Comparison of ENCODE assay signal across 10 mouse cellular contexts in the genomic region with DNA sequence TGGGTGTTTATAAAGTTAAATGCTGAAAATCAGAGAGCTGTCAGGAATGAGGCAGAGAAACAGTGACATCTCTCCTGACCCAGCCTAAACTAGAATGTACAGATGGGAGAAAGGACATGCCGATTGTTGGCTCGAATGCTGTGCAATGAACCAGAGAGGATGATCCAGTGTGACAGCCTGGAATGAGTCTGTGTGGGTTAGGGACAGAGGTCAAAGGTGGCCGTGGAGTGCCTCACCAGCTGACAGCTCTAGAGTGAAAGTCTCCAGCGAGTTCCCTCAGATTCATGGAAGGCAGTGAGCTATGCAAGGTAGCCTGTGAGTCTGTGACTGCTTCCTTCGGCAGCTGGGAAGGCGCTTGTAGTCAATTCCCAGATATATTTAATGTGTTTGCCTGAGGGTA.
DNase-seq lines count a peak whose midpoint lies in the region; ATAC-seq lines count a peak whose summit lies in the region.
"Had no signal": no experiment of that assay in that cellular context is flagged by ENCODE, and none has a peak within 500 bp of the region (broad histone marks: within the 10 kb centered on the region; RNA-seq: fewer than 3 reads in every experiment).

No protein-coding gene starts in this region.

- H3K27me3 ChIP-seq in midbrain, embryonic 14.5 days (ENCODE audit: control insufficient read depth, insufficient read depth, low read length), result no peaks in the 10 kb centered on the region
- H3K27me3 ChIP-seq: neural tube, embryonic 12.5 days had no signal

- intact Hi-C loops in gastrocnemius, postnatal 14 days (cut with DNase I; ENCODE audit: low total_unique reads), result no loop called here

- peak; percentile 13 to 22 for DNase-seq in cerebellum, adult 18-20 months
- DNase-seq in embryo, embryonic 10 days (ENCODE audit: low spot score), result peak; percentile 81
- peak; percentile 4 for DNase-seq in kidney, adult 18-20 months
- peak; percentile 39 for DNase-seq in midbrain, embryonic 14.5 days
- DNase-seq in spleen, postnatal 36 days (ENCODE audit: low spot score in 2 of 2), result no peak
- DNase-seq in gastrocnemius, postnatal 14 days, result no peak
- DNase-seq: lung, embryonic 14.5 days; thymus, postnatal 4 days had no signal

- WGBS in midbrain, embryonic 14.5 days, result 4% methylated on average over 6 of the region's 6 CpGs

- no peak overlapping the region for H3K27ac ChIP-seq in midbrain, embryonic 14.5 days (replicated peaks; ENCODE audit: low read depth, low read length)
- H3K27ac ChIP-seq: neural tube, embryonic 12.5 days had no signal

- no peak overlapping the region for H3K4me3 ChIP-seq in midbrain, embryonic 14.5 days (replicated peaks; ENCODE audit: low read depth, low read length)
- H3K4me3 ChIP-seq: neural tube, embryonic 12.5 days had no signal

- no peaks in the 10 kb centered on the region for H3K4me1 ChIP-seq in midbrain, embryonic 14.5 days (ENCODE audit: control insufficient read depth, insufficient read depth, low read length)
- H3K4me1 ChIP-seq: neural tube, embryonic 12.5 days had no signal

- H3K4me2 ChIP-seq in midbrain, embryonic 14.5 days (ENCODE audit: low read length), result no peak overlapping the region
- H3K4me2 ChIP-seq: lung, embryonic 14.5 days; neural tube, embryonic 12.5 days had no signal

- no peak for ATAC-seq in midbrain, embryonic 14.5 days (ENCODE audit: low FRiP score, low TSS enrichment)
- ATAC-seq in megakaryocyte progenitor cell, adult 5-6 weeks (replicated peaks; ENCODE audit: poor library complexity), result no peak

- H3K9ac ChIP-seq in midbrain, embryonic 14.5 days (replicated peaks; ENCODE audit: low read length), result no peak overlapping the region
- H3K9ac ChIP-seq: lung, embryonic 14.5 days; neural tube, embryonic 12.5 days had no signal

- no peaks in the 10 kb centered on the region for H3K9me3 ChIP-seq in midbrain, embryonic 14.5 days (ENCODE audit: control insufficient read depth, low read length)
- H3K9me3 ChIP-seq: neural tube, embryonic 12.5 days had no signal

- H3K36me3 ChIP-seq in midbrain, embryonic 14.5 days (ENCODE audit: control insufficient read depth, insufficient read depth, low read length), result no peaks in the 10 kb centered on the region
- H3K36me3 ChIP-seq: neural tube, embryonic 12.5 days had no signal

Comparison
In these comparisons a context has a peak if more than half of its experiments do, and no peak if none do; other contexts are left out.
1. DNase-seq: peak in cerebellum, adult 18-20 months (2 of 2), embryo, embryonic 10 days (single experiment), kidney, adult 18-20 months (single experiment) and midbrain, embryonic 14.5 days (single experiment); none in spleen, postnatal 36 days (0 of 2) and gastrocnemius, postnatal 14 days (single experiment).